Mouse (Mus musculus) heart, postnatal 4 days (tissue): Measurements from ENCODE around the gene Prss16. TPM values are rescaled to one million over a fixed set of nuclear protein-coding genes. Genes with fewer than 3 reads are reported as not detected.

ENCODE experiments used
- DNase-seq: peaks from one replicate; pipeline ENCODE4 v3.0.0; 2021
- total RNA-seq, 2 experiments: library from RNA; stranded (reverse); gene quantifications; 2 replicates each; pipeline ENCODE4 v1.2.3; 2021

The Prss16 gene
- total RNA-seq, 2 experiments from 2014 or later = not detected

GRCm38 (mm10) chr13:22036149-22036956 is 26.8 kb upstream of the Prss16 start:
- DNase-seq = no peak

- peak; percentile 85 for DNase-seq
These were observed 26.0 kb upstream of the Prss16 start, which contains the start of the genes Hist1h2ah and Hist1h2bk for GRCm38 (mm10) chr13:22035267-22036148. Gene Hist1h2ah (minus strand): TSS chr13:22035568. Gene Hist1h2bk (plus strand): TSS chr13:22035870.

- no peak for DNase-seq
These were observed 25.1 kb upstream of the Prss16 start for GRCm38 (mm10) chr13:22034443-22035266.

- DNase-seq = no peak
These were observed 24.4 kb upstream of the Prss16 start for GRCm38 (mm10) chr13:22033741-22034442.

- DNase-seq = no peak
These were observed 21.0 kb upstream of the Prss16 start for GRCm38 (mm10) chr13:22030493-22030892.

- DNase-seq = no peak
These were observed 20.4 kb upstream of the Prss16 start for GRCm38 (mm10) chr13:22029928-22030327.

GRCm38 (mm10) chr13:22028673-22029460 is 19.3 kb upstream of the Prss16 start:
- DNase-seq = peak; percentile 98

- DNase-seq = peak; percentile 91
These were observed 16.8 kb upstream of the Prss16 start for GRCm38 (mm10) chr13:22026058-22027031.

- DNase-seq = peak; percentile 87
These were observed 12.7 kb upstream of the Prss16 start for GRCm38 (mm10) chr13:22022241-22022640.

GRCm38 (mm10) chr13:22021581-22021980 is 12.0 kb upstream of the Prss16 start:
- no peak for DNase-seq

- DNase-seq = peak; percentile 81
These were observed 11.4 kb upstream of the Prss16 start for GRCm38 (mm10) chr13:22020901-22021339.

- DNase-seq = no peak
These were observed 10.6 kb upstream of the Prss16 start for GRCm38 (mm10) chr13:22019934-22020835.

- DNase-seq = peak; percentile 80
These were observed 6.2 kb upstream of the Prss16 start for GRCm38 (mm10) chr13:22015479-22016450.

GRCm38 (mm10) chr13:22014411-22014845 is 4.9 kb upstream of the Prss16 start:
- DNase-seq = no peak

- DNase-seq = no peak
These were observed 4.2 kb upstream of the Prss16 start for GRCm38 (mm10) chr13:22013716-22014115.

- no peak for DNase-seq
These were observed 835 bp downstream of the Prss16 start for GRCm38 (mm10) chr13:22008707-22009106.

GRCm38 (mm10) chr13:22007872-22008271 is 1.7 kb downstream of the Prss16 start:
- no peak for DNase-seq
